ENCODE assay signal across 7 mouse cellular contexts in the genomic region with DNA sequence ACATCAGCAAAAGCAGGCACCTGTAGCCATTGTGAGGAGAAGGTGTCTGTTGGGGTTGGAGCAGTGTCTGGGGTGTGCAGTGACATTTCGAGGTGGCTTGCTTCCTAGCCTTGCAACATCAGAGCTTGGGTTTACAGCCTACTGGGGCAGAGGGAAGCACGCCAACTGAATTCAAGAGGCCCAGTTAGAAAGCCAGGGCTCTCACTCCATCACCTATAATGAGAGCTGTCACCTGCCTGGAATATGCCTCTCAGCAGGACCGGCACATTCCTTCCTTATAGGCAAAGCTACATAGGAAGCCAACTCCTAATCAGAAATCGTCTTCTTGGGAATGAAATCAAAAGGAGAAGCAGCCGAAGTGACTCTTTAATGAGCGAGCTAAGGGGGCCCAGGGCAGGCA.
"Had no signal": no experiment of that assay in that cellular context is flagged by ENCODE, and none has a peak within 500 bp of the region (broad histone marks: within the 10 kb centered on the region; RNA-seq: fewer than 3 reads in every experiment).

No protein-coding gene starts in this region.

- DNase-seq: lung, adult 2 months; lung, postnatal 14 days; lung, postnatal 36 days; right cerebral cortex, postnatal 14 days; thymus, adult 2 months; thymus, postnatal 25 days; thymus, postnatal 4 days had no signal
